9 mouse cellular contexts compared by ENCODE assay signal in genomic region chr4:126200036-126200435, GRCm38 (mm10). TPM values are rescaled to one million over a fixed set of nuclear protein-coding genes. Genes with fewer than 3 reads are reported as not detected.
DNase-seq lines count a peak whose midpoint lies in the region; ATAC-seq and TF ChIP-seq lines count a peak whose summit lies in the region.
"Had no signal": no experiment of that assay in that cellular context is flagged by ENCODE, and none has a peak within 500 bp of the region (broad histone marks: within the 10 kb centered on the region; RNA-seq: fewer than 3 reads in every experiment).

No protein-coding gene starts in this region.

- intact Hi-C loops in heart, postnatal 10 days (cut with DNase I): loop anchor here (2.0 kb wide), 1 partner anchor 19 kb away; no protein-coding TSS in a partner anchor

- TF ChIP-seq CTCF in bone marrow, adult 2 months (IDR thresholded peaks at IDR 0.05; ENCODE audit: control insufficient read depth, insufficient read depth, low read length): no peak

- DNase-seq in heart, postnatal 10 days: no peak
- no peak for DNase-seq in midbrain, embryonic 11.5 days (ENCODE audit: low spot score, missing footprints)
- no peak for DNase-seq in spleen, adult 18-20 months
- DNase-seq in spleen, postnatal 4 days (ENCODE audit: low spot score in 2 of 2): no peak
- no peak for DNase-seq in gastrocnemius, postnatal 4 days (ENCODE audit: low spot score in 2 of 2)
- DNase-seq: thymus, postnatal 36 days had no signal

- peak overlapping the region in 1 of 2 experiments; percentile 69; a peak in 2 of 4 replicates for H3K4me3 ChIP-seq in heart, embryonic 14.5 days (ENCODE audit: control insufficient read depth in 1 of 2, insufficient read depth in 1 of 2, low read depth in 1 of 2, low read length in 2 of 2)
- H3K4me3 ChIP-seq in bone marrow, adult 2 months (replicated peaks; ENCODE audit: control insufficient read depth, low read depth, low read length): peak overlapping the region; percentile 16
- 0 out of 2 replicates have a peak overlapping the region, but pooled peaks have one; percentile 65 for H3K4me3 ChIP-seq in hindbrain, embryonic 13.5 days
- H3K4me3 ChIP-seq in midbrain, embryonic 11.5 days (ENCODE audit: low read depth, low read length): no peak overlapping the region; the same call in 1 of the 2 replicates

- peaks cover 12 to 49% of the 10 kb centered on the region in 2 experiments for H3K4me1 ChIP-seq in heart, embryonic 14.5 days (ENCODE audit: control insufficient read depth in 2 of 2, insufficient read depth in 2 of 2, low read length in 2 of 2)
- H3K4me1 ChIP-seq in bone marrow, adult 2 months (ENCODE audit: control insufficient read depth, insufficient read depth, low read length): peaks cover 10% of the 10 kb centered on the region
- peaks cover 45% of the 10 kb centered on the region for H3K4me1 ChIP-seq in hindbrain, embryonic 13.5 days (replicated peaks)
- H3K4me1 ChIP-seq in midbrain, embryonic 11.5 days (ENCODE audit: control insufficient read depth, insufficient read depth, low read length): peaks cover 13% of the 10 kb centered on the region

- peak overlapping the region; percentile 84 for H3K4me2 ChIP-seq in heart, embryonic 14.5 days (ENCODE audit: low read length)
- peak overlapping the region; percentile 66 for H3K4me2 ChIP-seq in hindbrain, embryonic 13.5 days
- H3K4me2 ChIP-seq in midbrain, embryonic 11.5 days: peak overlapping the region; percentile 76

- H3K9ac ChIP-seq in heart, embryonic 14.5 days (ENCODE audit: low read length): peak overlapping the region; percentile 86
- peak overlapping the region; percentile 81; the same call in 1 of the 2 replicates for H3K9ac ChIP-seq in hindbrain, embryonic 13.5 days
- H3K9ac ChIP-seq in midbrain, embryonic 11.5 days (ENCODE audit: low read length): no peak overlapping the region

- H3K9me3 ChIP-seq in heart, embryonic 14.5 days (ENCODE audit: control insufficient read depth, low read length): no peaks in the 10 kb centered on the region
- H3K9me3 ChIP-seq in hindbrain, embryonic 13.5 days: no peaks in the 10 kb centered on the region
- no peaks in the 10 kb centered on the region for H3K9me3 ChIP-seq in midbrain, embryonic 11.5 days (ENCODE audit: control insufficient read depth, low read length)

- no peak for ATAC-seq in heart, embryonic 14.5 days (ENCODE audit: insufficient number of reproducible peaks, insufficient read depth, low FRiP score, low read depth)
- no peak for ATAC-seq in hindbrain, embryonic 13.5 days (ENCODE audit: low FRiP score)
- no peak for ATAC-seq in midbrain, embryonic 11.5 days (ENCODE audit: low FRiP score)

- H3K27me3 ChIP-seq in heart, embryonic 14.5 days (ENCODE audit: control insufficient read depth, insufficient read depth, low read length): no peaks in the 10 kb centered on the region
- H3K27me3 ChIP-seq in hindbrain, embryonic 13.5 days: no peaks in the 10 kb centered on the region
- H3K27me3 ChIP-seq in midbrain, embryonic 11.5 days (ENCODE audit: control insufficient read depth, insufficient read depth, low read length): no peaks in the 10 kb centered on the region

- no peak for TF ChIP-seq POLR2A in bone marrow, adult 2 months (IDR thresholded peaks at IDR 0.05; ENCODE audit: borderline replicate concordance, control insufficient read depth, low read depth, low read length)

- 25% methylated on average over 1 of the region's 1 CpGs for WGBS in heart, embryonic 14.5 days
- WGBS in bone marrow, adult 2 months: 31% methylated on average over 1 of the region's 1 CpGs
- 77% methylated on average over 1 of the region's 1 CpGs for WGBS in hindbrain, embryonic 13.5 days
- 83% methylated on average over 1 of the region's 1 CpGs for WGBS in midbrain, embryonic 11.5 days

- H3K36me3 ChIP-seq in heart, embryonic 14.5 days (ENCODE audit: control insufficient read depth, insufficient read depth, low read length): peaks cover 9% of the 10 kb centered on the region; the same call in 1 of the 2 replicates
- H3K36me3 ChIP-seq in hindbrain, embryonic 13.5 days: no peaks in the 10 kb centered on the region
- H3K36me3 ChIP-seq in midbrain, embryonic 11.5 days (ENCODE audit: control insufficient read depth, insufficient read depth, low read length): peaks cover 2% of the 10 kb centered on the region; the same call in 1 of the 2 replicates

- peak overlapping the region in 1 of 2 experiments; percentile 46; a peak in 2 of 4 replicates for H3K27ac ChIP-seq in heart, embryonic 14.5 days (replicated peaks in 1 of 2; ENCODE audit: control insufficient read depth in 1 of 2, insufficient read depth in 1 of 2, low read depth in 2 of 2, low read length in 2 of 2)
- H3K27ac ChIP-seq in bone marrow, adult 2 months (ENCODE audit: control insufficient read depth, insufficient read depth, low read depth, low read length, poor library complexity): no peak overlapping the region
- no peak overlapping the region for H3K27ac ChIP-seq in hindbrain, embryonic 13.5 days
- H3K27ac ChIP-seq in midbrain, embryonic 11.5 days (ENCODE audit: low read depth, low read length): no peak overlapping the region

RNA-seq across cellular contexts. Expression of gene Thrap3, which starts 2.5 kb away (rescaled TPM):
- polyA plus RNA-seq in heart, embryonic 14.5 days (2014; fragmentation: Nextera tagmentation; extraction: Ambion mirVana): 132 and 148 TPM in 2 replicates
- 100 to 1,000 TPM; 160 to 172 TPM for total RNA-seq in heart, postnatal 10 days (2021)
- polyA plus RNA-seq in bone marrow, adult 2 months (2011; ENCODE audit: insufficient read depth, insufficient read length, low replicate concordance, missing spikeins): 133 and 198 TPM in 2 replicates
- 163 and 166 TPM in 2 replicates for polyA plus RNA-seq in hindbrain, embryonic 13.5 days (2015; fragmentation: Nextera tagmentation; extraction: Ambion mirVana)
- polyA plus RNA-seq in midbrain, embryonic 11.5 days (2014; fragmentation: Nextera tagmentation; extraction: Ambion mirVana): 192 and 219 TPM in 2 replicates
- 100 to 1,000 TPM; 182 to 188 TPM for total RNA-seq in gastrocnemius, postnatal 4 days (2021)

RNA-seq across cellular contexts. Expression of gene Sh3d21, which starts 36.7 kb away (rescaled TPM):
- polyA plus RNA-seq in heart, embryonic 14.5 days (2014; fragmentation: Nextera tagmentation; extraction: Ambion mirVana): 2.5 and 2.7 TPM in 2 replicates
- total RNA-seq in heart, postnatal 10 days (2021): 1 to 10 TPM; 2.1 to 2.7 TPM
- polyA plus RNA-seq in bone marrow, adult 2 months (2011; ENCODE audit: insufficient read depth, insufficient read length, low replicate concordance, missing spikeins): 1.0 TPM in 1 of 2 replicates, not detected in the other
- 1.3 and 1.4 TPM in 2 replicates for polyA plus RNA-seq in hindbrain, embryonic 13.5 days (2015; fragmentation: Nextera tagmentation; extraction: Ambion mirVana)
- 1.4 TPM in 2 replicates for polyA plus RNA-seq in midbrain, embryonic 11.5 days (2014; fragmentation: Nextera tagmentation; extraction: Ambion mirVana)
- total RNA-seq in gastrocnemius, postnatal 4 days (2021): 1 to 10 TPM; 2.9 TPM

RNA-seq across cellular contexts. Expression of gene Eva1b, which starts 52.5 kb away (rescaled TPM):
- 31.8 and 33.9 TPM in 2 replicates for polyA plus RNA-seq in heart, embryonic 14.5 days (2014; fragmentation: Nextera tagmentation; extraction: Ambion mirVana)
- total RNA-seq in heart, postnatal 10 days (2021): 10 to 100 TPM; 36.3 to 37.0 TPM
- 5.7 and 7.1 TPM in 2 replicates for polyA plus RNA-seq in bone marrow, adult 2 months (2011; ENCODE audit: insufficient read depth, insufficient read length, low replicate concordance, missing spikeins)
- polyA plus RNA-seq in hindbrain, embryonic 13.5 days (2015; fragmentation: Nextera tagmentation; extraction: Ambion mirVana): 15.0 and 15.5 TPM in 2 replicates
- 22.4 and 24.8 TPM in 2 replicates for polyA plus RNA-seq in midbrain, embryonic 11.5 days (2014; fragmentation: Nextera tagmentation; extraction: Ambion mirVana)
- total RNA-seq in gastrocnemius, postnatal 4 days (2021): 10 to 100 TPM; 31.8 to 33.8 TPM

RNA-seq across cellular contexts. Expression of gene Map7d1, which starts 56.1 kb away (rescaled TPM):
- polyA plus RNA-seq in heart, embryonic 14.5 days (2014; fragmentation: Nextera tagmentation; extraction: Ambion mirVana): 41.8 and 46.8 TPM in 2 replicates
- total RNA-seq in heart, postnatal 10 days (2021): 100 to 1,000 TPM; 214 to 239 TPM
- polyA plus RNA-seq in bone marrow, adult 2 months (2011; ENCODE audit: insufficient read depth, insufficient read length, low replicate concordance, missing spikeins): 28.7 and 45.5 TPM in 2 replicates
- polyA plus RNA-seq in hindbrain, embryonic 13.5 days (2015; fragmentation: Nextera tagmentation; extraction: Ambion mirVana): 79.5 and 81.8 TPM in 2 replicates
- polyA plus RNA-seq in midbrain, embryonic 11.5 days (2014; fragmentation: Nextera tagmentation; extraction: Ambion mirVana): 61.8 and 68.7 TPM in 2 replicates
- total RNA-seq in gastrocnemius, postnatal 4 days (2021): 100 to 1,000 TPM; 254 to 283 TPM
